ENCODE assay signal across 24 mouse cellular contexts in genomic region chr2:84396557-84396956, GRCm38 (mm10).
"Had no signal": no experiment of that assay in that cellular context is flagged by ENCODE, and none has a peak within 500 bp of the region (broad histone marks: within the 10 kb centered on the region; RNA-seq: fewer than 3 reads in every experiment).

No protein-coding gene starts in this region.

- H3K27me3 ChIP-seq: limb, embryonic 12.5 days; limb, embryonic 15.5 days; megakaryocyte, embryonic 14.5 days; midbrain, embryonic 13.5 days; neural tube, embryonic 12.5 days; neural tube, embryonic 15.5 days had no signal

- ATAC-seq: liver, postnatal 0 days; lung, postnatal 0 days; midbrain, embryonic 13.5 days had no signal

- H3K27ac ChIP-seq: kidney, postnatal 0 days; limb, embryonic 12.5 days; limb, embryonic 15.5 days; liver, embryonic 14.5 days; macrophage; midbrain, embryonic 10.5 days; midbrain, embryonic 13.5 days; neural tube, embryonic 12.5 days; neural tube, embryonic 15.5 days; stomach, postnatal 0 days had no signal

- DNase-seq: kidney, adult 2 months; kidney, postnatal 25 days; left cerebral cortex, postnatal 4 days; liver, postnatal 0 days; lung, embryonic 14.5 days; right cerebral cortex, adult 18-20 months; right cerebral cortex, postnatal 14 days; right cerebral cortex, postnatal 4 days; thymus, adult 2 months; thymus, postnatal 14 days; thymus, postnatal 4 days had no signal

- H3K9ac ChIP-seq: limb, embryonic 12.5 days; limb, embryonic 15.5 days; liver, embryonic 14.5 days; liver, postnatal 0 days; lung, embryonic 14.5 days; midbrain, embryonic 13.5 days; neural tube, embryonic 12.5 days; neural tube, embryonic 15.5 days had no signal

- H3K4me1 ChIP-seq: limb, embryonic 12.5 days; limb, embryonic 15.5 days; midbrain, embryonic 10.5 days; midbrain, embryonic 13.5 days; neural tube, embryonic 12.5 days; neural tube, embryonic 15.5 days had no signal

- H3K9me3 ChIP-seq: limb, embryonic 12.5 days; limb, embryonic 15.5 days; megakaryocyte, embryonic 14.5 days; midbrain, embryonic 10.5 days; midbrain, embryonic 13.5 days; neural tube, embryonic 12.5 days; neural tube, embryonic 15.5 days had no signal

- H3K36me3 ChIP-seq: limb, embryonic 12.5 days; limb, embryonic 15.5 days; midbrain, embryonic 10.5 days; midbrain, embryonic 13.5 days; neural tube, embryonic 12.5 days; neural tube, embryonic 15.5 days had no signal

- H3K4me3 ChIP-seq: limb, embryonic 12.5 days; limb, embryonic 15.5 days; megakaryocyte, embryonic 14.5 days; midbrain, embryonic 10.5 days; midbrain, embryonic 13.5 days; neural tube, embryonic 12.5 days; neural tube, embryonic 15.5 days had no signal

- H3K4me2 ChIP-seq: limb, embryonic 12.5 days; limb, embryonic 15.5 days; liver, embryonic 11.5 days; lung, embryonic 14.5 days; midbrain, embryonic 13.5 days; neural tube, embryonic 12.5 days; neural tube, embryonic 15.5 days had no signal
